Mouse (Mus musculus) stomach, postnatal 0 days (tissue): ENCODE results near the gene Rabgap1l.

Source experiments
- CTCF ChIP-seq: IDR thresholded peaks from 2 replicates; pipeline ENCODE4 v1.5.1; 2016; ENCODE audit warnings: antibody characterized with exemption, low read depth, mild to moderate bottlenecking, moderate library complexity
- EP300 ChIP-seq: optimal IDR thresholded peaks from 2 replicates; pipeline ENCODE3; 2016; ENCODE audit warnings: antibody characterized with exemption

GRCm38 (mm10) chr1:160295323-160295722 is 497.7 kb downstream of the Rabgap1l start:
- no peak for TF ChIP-seq CTCF
- no peak for TF ChIP-seq EP300
